Mouse (Mus musculus) stomach, embryonic 15.5 days (tissue): ENCODE measurements at regions not wholly inside any gene's neighbourhood (a gene's known extent, or its start where the extent isn't known, plus 50 kb on each side); places are given as distances from the start of the nearest gene placed in this dataset.

Experiments
- ATAC-seq: fragments of 200-750 bp; cut with Nextera tagmentation; 2 replicates; pipeline ENCODE4 v1.8.0; 2017; ENCODE audit warnings: low read depth, moderate number of reproducible peaks, moderate TSS enrichment; ENCODE audit not compliant: insufficient read depth, low FRiP score
- H3K27ac ChIP-seq: fragments of 300-500 bp; sonication (generic); 2 replicates; pipeline ENCODE4 v1.5.1; 2015; ENCODE audit warnings: mild to moderate bottlenecking, inconsistent platforms
- H3K27me3 ChIP-seq: fragments of 300-500 bp; sonication (generic); replicated peaks from 2 replicates; pipeline ENCODE4 v1.6.1; 2015; ENCODE audit warnings: inconsistent platforms
- H3K36me3 ChIP-seq: fragments of 300-500 bp; sonication (generic); 2 replicates; pipeline ENCODE4 v1.6.1; 2015; ENCODE audit warnings: inconsistent platforms
- H3K4me1 ChIP-seq: fragments of 300-500 bp; sonication (generic); 2 replicates; pipeline ENCODE4 v1.6.1; 2015; ENCODE audit warnings: inconsistent platforms
- H3K4me2 ChIP-seq: fragments of 300-500 bp; sonication (generic); 2 replicates; pipeline ENCODE4 v1.6.1; 2015; ENCODE audit warnings: mild to moderate bottlenecking, inconsistent platforms
- H3K4me3 ChIP-seq: fragments of 300-500 bp; sonication (generic); replicated peaks from 2 replicates; pipeline ENCODE4 v1.5.1; 2015; ENCODE audit warnings: inconsistent platforms
- H3K9ac ChIP-seq: fragments of 300-500 bp; sonication (generic); 2 replicates; pipeline ENCODE4 v1.6.1; 2015; ENCODE audit warnings: inconsistent platforms
- H3K9me3 ChIP-seq: fragments of 300-500 bp; sonication (generic); 2 replicates; pipeline ENCODE4 v1.6.1; 2016; ENCODE audit warnings: inconsistent platforms
- WGBS: fragments of 180-500 bp; shearing (Covaris S2); methylation state at CpG from one replicate; pipeline ENCODE4 v1.1.7; 2015; 5-methylcytosine and 5-hydroxymethylcytosine counted together

GRCm38 (mm10) chr4:83988314-83988713, 463.0 kb downstream of the Ccdc171 start:
- no peaks in the 10 kb centered on the region for H3K36me3 ChIP-seq
- 41% methylated on average over 5 of the region's 5 CpGs for WGBS
- H3K4me3 ChIP-seq = no peak overlapping the region
- H3K27me3 ChIP-seq = no peaks in the 10 kb centered on the region
- no peak overlapping the region for H3K27ac ChIP-seq
- ATAC-seq = no peak
- no peaks in the 10 kb centered on the region for H3K9me3 ChIP-seq
- no peak overlapping the region for H3K4me2 ChIP-seq
- H3K9ac ChIP-seq = no peak overlapping the region
- H3K4me1 ChIP-seq = peaks cover 18% of the 10 kb centered on the region

DNA sequence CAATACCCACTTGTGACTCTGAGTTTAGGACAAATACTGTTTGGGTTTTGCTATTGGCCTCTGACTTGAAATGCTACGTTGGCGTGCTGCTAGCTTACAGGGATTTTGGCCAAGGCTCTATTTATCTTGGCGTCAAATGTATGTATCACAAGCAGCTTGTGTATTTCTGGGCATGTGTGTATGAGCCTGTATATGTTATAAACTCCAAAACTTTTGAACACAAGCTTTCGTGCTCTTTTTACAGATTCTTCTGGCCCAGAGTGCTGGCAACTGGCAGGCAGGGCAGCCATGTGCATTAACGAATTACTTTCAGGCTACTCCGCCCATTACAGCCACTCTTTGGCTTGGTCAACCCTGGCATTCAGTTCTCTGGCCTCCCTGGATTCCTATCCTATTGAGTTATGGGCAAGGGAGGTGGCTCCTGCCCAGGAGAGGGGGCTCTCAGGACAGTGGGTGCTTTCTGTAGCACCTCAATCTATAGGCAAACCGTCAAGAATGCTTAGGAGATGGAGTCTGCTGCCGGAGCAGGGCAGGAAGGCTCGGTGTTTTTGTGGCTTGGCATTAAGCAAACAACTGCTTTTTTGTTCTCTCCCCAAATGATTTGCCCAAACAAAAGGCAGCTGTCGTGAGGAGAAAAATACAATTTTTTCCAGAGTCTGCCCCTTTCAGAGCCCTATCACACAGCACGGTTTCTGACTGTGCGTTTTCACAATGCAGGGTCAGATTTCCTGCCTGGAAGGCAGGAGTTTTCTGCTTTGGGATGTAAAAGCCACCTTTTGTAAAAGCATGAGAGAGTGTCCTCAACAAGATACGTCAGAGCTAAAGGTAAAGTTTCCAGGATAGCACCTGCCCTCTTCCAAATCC, 465.0 kb downstream of the Ccdc171 start:
- 53% methylated on average over 13 of the region's 13 CpGs for WGBS

DNA sequence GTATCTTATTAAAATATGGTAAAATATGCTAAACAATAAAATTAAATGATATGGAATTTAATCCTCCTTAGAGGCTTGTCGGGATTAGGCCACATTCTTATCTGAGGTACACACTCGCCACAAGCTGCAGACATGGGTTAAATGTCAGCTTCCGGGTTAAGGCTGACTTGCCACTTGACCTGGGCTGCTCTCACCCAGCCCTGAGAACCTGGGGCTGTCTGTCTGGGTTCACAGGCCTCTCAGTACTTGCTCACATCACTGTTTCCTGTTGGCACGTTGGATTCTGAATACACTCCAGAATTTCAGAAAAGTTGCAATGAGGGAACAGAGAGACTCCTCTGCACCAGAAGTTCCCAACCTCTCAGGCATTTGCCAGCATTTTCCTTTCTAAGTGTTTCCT, 465.9 kb downstream of the Ccdc171 start:
- ATAC-seq = no peak
- H3K9me3 ChIP-seq = no peaks in the 10 kb centered on the region
- H3K4me3 ChIP-seq = no peak overlapping the region
- 44% methylated on average over 4 of the region's 4 CpGs for WGBS
- H3K4me2 ChIP-seq = no peak overlapping the region
- H3K4me1 ChIP-seq = peaks cover 18% of the 10 kb centered on the region
- no peaks in the 10 kb centered on the region for H3K36me3 ChIP-seq
- H3K9ac ChIP-seq = no peak overlapping the region
- no peaks in the 10 kb centered on the region for H3K27me3 ChIP-seq
- H3K27ac ChIP-seq = no peak overlapping the region

More for the DNA sequence above, 465.0 kb downstream of the Ccdc171 start:
- no peak for ATAC-seq
- H3K9me3 ChIP-seq = no peaks in the 10 kb centered on the region
- H3K4me2 ChIP-seq = no peak overlapping the region
- H3K4me3 ChIP-seq = no peak overlapping the region
- no peaks in the 10 kb centered on the region for H3K27me3 ChIP-seq
- no peak overlapping the region for H3K9ac ChIP-seq
- no peaks in the 10 kb centered on the region for H3K36me3 ChIP-seq
- peak overlapping the region; percentile 55; the same call in 1 of the 2 replicates for H3K27ac ChIP-seq
- peaks cover 18% of the 10 kb centered on the region for H3K4me1 ChIP-seq

- Histone ChIP-seq H3K4me1 (no peaks in the 10 kb centered on the region), H3K36me3 (no peaks in the 10 kb centered on the region), H3K27me3 (no peaks in the 10 kb centered on the region), H3K9ac (no peak overlapping the region), H3K9me3 (no peaks in the 10 kb centered on the region), H3K27ac (no peak overlapping the region), H3K4me2 (no peak overlapping the region), H3K4me3 (no peak overlapping the region)
- no peak for ATAC-seq
- WGBS = 50% methylated on average over 4 of the region's 4 CpGs
These were observed 471.7 kb downstream of the Ccdc171 start for GRCm38 (mm10) chr4:83997079-83997478.

DNA sequence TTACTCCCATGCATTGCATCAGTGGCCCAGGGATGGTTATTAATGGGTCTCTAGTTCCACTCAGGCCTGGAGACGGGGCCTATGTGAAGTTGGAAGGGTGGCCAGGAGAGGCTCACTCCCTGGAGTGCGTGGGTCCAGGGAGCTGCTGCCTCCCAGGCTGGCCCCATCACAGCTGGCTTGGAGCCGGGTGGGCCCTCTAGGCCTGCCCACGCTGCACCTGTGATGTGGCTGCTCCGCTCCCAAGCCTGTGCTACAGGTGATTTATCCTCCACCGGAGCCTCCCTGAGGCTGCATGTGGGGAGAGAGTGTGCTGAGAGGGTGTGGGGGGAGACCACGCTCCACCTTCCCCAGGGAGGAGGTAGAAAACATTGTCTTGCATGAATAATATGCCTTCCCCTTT, 476.3 kb downstream of the Ccdc171 start:
- Histone ChIP-seq H3K27me3 (no peaks in the 10 kb centered on the region), H3K4me3 (no peak overlapping the region), H3K4me2 (no peak overlapping the region), H3K27ac (no peak overlapping the region), H3K9me3 (no peaks in the 10 kb centered on the region), H3K9ac (no peak overlapping the region), H3K36me3 (no peaks in the 10 kb centered on the region), H3K4me1 (no peaks in the 10 kb centered on the region)
- ATAC-seq = peak; percentile 35; the same call in 1 of the 2 replicates
- WGBS = 58% methylated on average over 7 of the region's 7 CpGs

DNA sequence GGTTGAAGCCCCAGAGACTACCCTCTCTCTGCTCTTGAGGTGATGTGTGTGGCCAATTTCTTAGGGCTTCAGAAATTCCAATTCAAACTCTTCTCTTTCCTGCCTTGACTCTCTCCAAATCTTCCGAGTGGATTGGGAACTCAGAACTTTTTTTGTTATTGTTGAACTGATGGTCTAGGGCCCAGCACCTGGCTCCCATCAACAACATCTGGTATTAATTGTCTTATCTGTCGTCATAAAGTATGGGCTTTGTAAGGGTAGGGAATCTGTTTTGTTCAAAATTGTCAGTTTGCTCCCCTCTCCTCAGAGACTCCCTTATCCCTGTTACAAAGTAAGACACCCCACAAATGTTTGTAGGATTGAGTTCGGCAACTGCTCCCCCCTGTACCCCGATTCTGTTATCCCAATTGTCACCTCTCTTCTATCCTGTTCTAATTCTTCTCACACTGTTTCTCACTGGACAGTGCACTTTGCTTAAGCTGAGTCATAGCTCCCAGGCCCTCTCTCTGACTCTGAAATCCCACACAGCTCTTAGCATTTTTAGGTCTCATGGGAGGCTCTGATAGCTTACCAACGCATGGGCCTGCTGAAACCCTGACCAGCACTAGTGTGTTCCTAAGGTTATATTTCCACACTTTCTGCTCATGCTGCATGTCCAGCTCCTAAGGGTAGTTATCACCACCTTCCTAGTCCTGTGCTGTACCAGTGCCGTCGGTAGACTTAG, 478.9 kb downstream of the Ccdc171 start:
- Histone ChIP-seq H3K36me3 (no peaks in the 10 kb centered on the region), H3K9me3 (no peaks in the 10 kb centered on the region), H3K27me3 (no peaks in the 10 kb centered on the region), H3K27ac (no peak overlapping the region), H3K4me3 (no peak overlapping the region), H3K9ac (no peak overlapping the region), H3K4me1 (no peaks in the 10 kb centered on the region), H3K4me2 (no peak overlapping the region)
- no peak for ATAC-seq
- 69% methylated on average over 7 of the region's 7 CpGs for WGBS

DNA sequence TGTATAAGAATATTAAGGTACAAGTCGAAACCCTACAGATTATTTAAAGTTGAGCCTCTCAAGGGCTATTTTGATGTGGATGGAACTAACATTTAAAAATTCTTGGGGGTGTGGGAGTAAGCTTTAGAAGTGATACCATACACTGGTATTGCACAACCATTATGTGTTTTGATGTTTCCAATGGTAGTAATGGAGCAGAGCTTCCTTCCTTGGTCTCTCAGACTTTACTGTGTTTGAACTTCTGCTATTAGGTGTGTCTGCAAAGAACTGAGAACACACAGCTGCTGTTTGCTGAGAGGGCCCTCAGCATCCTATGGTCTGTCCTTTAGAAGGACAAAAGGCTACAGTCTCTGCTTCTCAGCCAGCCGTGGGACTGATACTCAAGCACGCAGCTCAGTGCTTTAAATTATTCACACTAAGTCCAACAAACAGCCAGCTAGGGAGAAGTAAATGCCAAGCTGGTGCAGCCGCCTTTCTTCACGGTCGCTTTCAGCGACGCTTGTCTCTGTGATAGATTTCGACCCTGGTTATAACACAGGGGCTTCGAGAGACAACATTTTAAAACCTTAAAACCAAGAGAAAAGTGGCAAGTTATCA, 479.5 kb downstream of the Ccdc171 start:
- no peak overlapping the region for H3K4me2 ChIP-seq
- no peak for ATAC-seq
- 67% methylated on average over 10 of the region's 10 CpGs for WGBS

DNA sequence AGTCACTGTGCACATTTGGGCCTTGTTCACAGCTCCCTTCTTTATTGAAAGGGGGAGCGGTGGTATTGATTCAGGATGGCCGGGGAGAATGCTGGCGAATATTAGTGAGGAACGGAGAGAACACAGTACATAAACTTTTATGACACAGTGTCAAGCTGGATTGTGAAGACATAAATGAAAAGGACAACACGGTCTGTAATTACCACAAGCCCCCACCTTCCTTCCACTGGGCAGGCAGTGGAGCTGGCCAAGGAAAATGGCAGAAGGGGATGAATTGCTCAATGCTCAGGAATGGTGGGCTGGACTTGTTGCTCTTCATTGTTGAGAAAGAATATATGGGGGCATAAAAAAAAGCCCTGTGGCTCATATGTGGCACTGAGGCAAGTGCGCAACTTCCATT, 486.6 kb downstream of the Ccdc171 start:
- no peak for ATAC-seq
- H3K36me3 ChIP-seq = no peaks in the 10 kb centered on the region
- H3K4me1 ChIP-seq = no peaks in the 10 kb centered on the region
- no peak overlapping the region for H3K4me3 ChIP-seq
- H3K9ac ChIP-seq = no peak overlapping the region
- H3K9me3 ChIP-seq = no peaks in the 10 kb centered on the region
- H3K27ac ChIP-seq = no peak overlapping the region
- no peak overlapping the region for H3K4me2 ChIP-seq
- 93% methylated on average over 6 of the region's 6 CpGs for WGBS
- no peaks in the 10 kb centered on the region for H3K27me3 ChIP-seq

More for the DNA sequence above, 479.5 kb downstream of the Ccdc171 start:
- Histone ChIP-seq H3K27ac (no peak overlapping the region), H3K36me3 (no peaks in the 10 kb centered on the region), H3K9ac (no peak overlapping the region), H3K4me1 (no peaks in the 10 kb centered on the region), H3K9me3 (no peaks in the 10 kb centered on the region), H3K27me3 (no peaks in the 10 kb centered on the region), H3K4me3 (no peak overlapping the region)

- Histone ChIP-seq H3K4me3 (no peak overlapping the region), H3K27me3 (no peaks in the 10 kb centered on the region), H3K9ac (no peak overlapping the region), H3K9me3 (no peaks in the 10 kb centered on the region), H3K4me1 (peaks cover 6% of the 10 kb centered on the region; the same call in 1 of the 2 replicates), H3K27ac (no peak overlapping the region), H3K4me2 (no peak overlapping the region), H3K36me3 (no peaks in the 10 kb centered on the region)
- 93% methylated on average over 4 of the region's 4 CpGs for WGBS
- ATAC-seq = no peak
These were observed 489.8 kb downstream of the Ccdc171 start for GRCm38 (mm10) chr4:84015139-84015538.

DNA sequence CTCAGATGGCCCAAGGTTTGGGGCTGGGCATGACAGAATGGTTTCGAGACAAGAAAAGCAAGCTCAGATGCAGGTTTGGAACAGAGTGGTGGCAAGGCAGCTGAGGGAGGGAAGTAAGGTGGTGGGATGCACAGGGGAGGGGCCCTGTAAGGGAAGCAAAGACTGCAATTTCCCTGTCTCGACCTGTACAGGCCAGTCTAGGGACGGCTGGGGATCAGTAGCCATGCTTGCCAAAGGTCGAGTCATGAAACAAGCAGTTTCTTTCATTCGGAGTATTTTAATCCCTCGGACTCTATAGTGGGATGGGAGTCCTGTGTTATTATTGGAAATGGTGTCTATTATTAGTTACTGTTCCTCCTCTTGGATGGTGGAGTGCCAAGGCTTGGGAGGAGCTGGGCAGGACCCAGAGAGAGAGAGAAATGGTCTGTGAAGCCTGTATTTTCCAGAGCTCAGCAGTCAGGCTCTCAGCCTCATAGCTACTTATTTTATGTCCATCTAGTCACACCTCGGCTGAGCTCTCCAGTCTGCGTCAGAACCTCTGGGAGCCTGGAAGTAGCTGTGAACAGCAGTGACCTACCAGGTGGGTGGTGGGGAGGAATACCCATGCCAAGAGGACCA, 490.3 kb downstream of the Ccdc171 start:
- ATAC-seq = no peak
- no peak overlapping the region for H3K4me2 ChIP-seq
- 0 out of 2 replicates have a peak overlapping the region, but pooled peaks have one; percentile 11 for H3K27ac ChIP-seq
- H3K4me3 ChIP-seq = no peak overlapping the region
- no peaks in the 10 kb centered on the region for H3K36me3 ChIP-seq
- H3K4me1 ChIP-seq = peaks cover 6% of the 10 kb centered on the region; the same call in 1 of the 2 replicates
- H3K9ac ChIP-seq = no peak overlapping the region
- H3K27me3 ChIP-seq = no peaks in the 10 kb centered on the region
- H3K9me3 ChIP-seq = no peaks in the 10 kb centered on the region
- WGBS = 64% methylated on average over 8 of the region's 8 CpGs

DNA sequence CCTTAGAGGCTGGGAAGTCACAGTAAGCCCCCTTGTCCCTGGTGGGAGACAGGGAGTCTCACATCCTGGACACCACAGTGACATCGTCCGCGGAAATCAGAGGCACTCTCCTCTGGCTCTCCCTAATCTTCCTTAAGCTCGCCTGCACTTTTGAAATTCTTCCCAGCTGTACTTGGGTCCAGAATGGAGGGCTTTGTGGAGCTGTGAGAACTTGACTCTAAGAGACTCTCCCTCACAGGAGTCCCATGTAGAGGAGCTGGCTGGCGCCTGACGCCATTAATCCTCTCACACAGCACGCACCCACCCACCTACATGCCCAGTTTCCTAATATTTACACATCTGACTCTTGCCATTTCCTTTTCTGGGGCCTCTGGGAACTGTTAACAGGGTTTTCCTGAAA, 492.8 kb downstream of the Ccdc171 start:
- WGBS = 53% methylated on average over 7 of the region's 7 CpGs
- Histone ChIP-seq H3K36me3 (no peaks in the 10 kb centered on the region), H3K9me3 (no peaks in the 10 kb centered on the region), H3K27me3 (no peaks in the 10 kb centered on the region), H3K4me2 (no peak overlapping the region), H3K4me3 (no peak overlapping the region), H3K27ac (peak overlapping the region; percentile 62), H3K9ac (no peak overlapping the region), H3K4me1 (peaks cover 6% of the 10 kb centered on the region; the same call in 1 of the 2 replicates)
- no peak for ATAC-seq
